15 mouse cellular contexts compared by ENCODE assay signal in the genomic region with DNA sequence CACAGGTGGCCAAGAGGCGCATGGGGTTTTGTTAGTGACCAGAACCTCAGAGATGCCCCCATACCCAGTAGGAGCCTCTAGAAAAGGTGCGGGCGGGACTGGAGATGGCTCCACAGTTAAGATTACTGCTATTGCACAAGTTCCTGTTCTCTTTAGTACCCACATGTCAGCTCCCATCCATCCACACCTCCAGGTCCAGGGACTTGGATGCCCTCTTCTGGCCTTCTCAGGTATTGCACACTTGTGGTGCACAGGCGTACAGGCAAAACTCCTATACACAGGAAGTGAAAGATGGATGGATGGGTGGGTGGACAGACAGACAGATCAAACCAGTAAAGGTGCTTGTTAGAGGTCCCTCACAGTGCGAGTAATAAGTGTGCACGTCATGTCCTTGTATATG. TPM values are rescaled to one million over a fixed set of nuclear protein-coding genes. Genes with fewer than 3 reads are reported as not detected.
DNase-seq lines count a peak whose midpoint lies in the region; ATAC-seq and TF ChIP-seq lines count a peak whose summit lies in the region.
"Had no signal": no experiment of that assay in that cellular context is flagged by ENCODE, and none has a peak within 500 bp of the region (broad histone marks: within the 10 kb centered on the region; RNA-seq: fewer than 3 reads in every experiment).

No protein-coding gene starts in this region.

- TF ChIP-seq CTCF in layer of hippocampus, adult 2 months (conservative IDR thresholded peaks at IDR 0.05) = peak; percentile 55
- TF ChIP-seq CTCF in ES-Bruce4 (IDR thresholded peaks at IDR 0.05; ENCODE audit: low read depth, low read length) = peak; percentile 59
- peak; percentile 71 for TF ChIP-seq CTCF in liver, postnatal 0 days (IDR thresholded peaks at IDR 0.05; ENCODE audit: low read depth)

- no peak overlapping the region for H3K27ac ChIP-seq in layer of hippocampus, adult 2 months
- no peak overlapping the region for H3K27ac ChIP-seq in ES-Bruce4 (ENCODE audit: insufficient read depth, low read length)
- 0 out of 2 replicates have a peak overlapping the region, but pooled peaks have one; percentile 34 for H3K27ac ChIP-seq in liver, postnatal 0 days (ENCODE audit: low read depth)
- H3K27ac ChIP-seq: forebrain, embryonic 15.5 days had no signal

- 88% methylated on average over 6 of the region's 6 CpGs for WGBS in liver, postnatal 0 days (ENCODE audit: insufficient replicate concordance)

- intact Hi-C loops in heart, postnatal 25 days (cut with DNase I) = no loop called here

- no peak overlapping the region for H3K4me2 ChIP-seq in liver, postnatal 0 days (ENCODE audit: low read depth, low read length)
- H3K4me2 ChIP-seq: forebrain, embryonic 15.5 days; heart, embryonic 11.5 days had no signal

- DNase-seq in layer of hippocampus, adult 2 months (ENCODE audit: low spot score in 2 of 2) = no peak
- DNase-seq in layer of hippocampus, postnatal 14 days (ENCODE audit: low spot score in 2 of 2) = no peak
- DNase-seq in A20 (ENCODE audit: low read depth, low spot score) = peak; percentile 67
- DNase-seq in liver, postnatal 0 days = peak; percentile 67
- DNase-seq in heart, postnatal 25 days (ENCODE audit: low spot score) = no peak
- DNase-seq in layer of hippocampus, adult 11-12 months (ENCODE audit: low spot score) = no peak
- DNase-seq: lung, postnatal 14 days; right cerebral cortex, postnatal 14 days had no signal

- TF ChIP-seq POLR2A in ES-Bruce4 (IDR thresholded peaks at IDR 0.05; ENCODE audit: insufficient read depth, low read length) = no peak

- no peak overlapping the region for H3K9ac ChIP-seq in ES-Bruce4 (ENCODE audit: low read depth, poor library complexity, severe bottlenecking)
- H3K9ac ChIP-seq in liver, postnatal 0 days (replicated peaks) = no peak overlapping the region
- H3K9ac ChIP-seq: forebrain, embryonic 15.5 days had no signal

- ATAC-seq in liver, postnatal 0 days = 0 out of 2 replicates have a peak, but pooled peaks have one; percentile 35
- ATAC-seq: activated CD4-positive, CD25-positive, alpha-beta regulatory T cell, adult 4 months; forebrain, embryonic 15.5 days; intestine, embryonic 16.5 days had no signal

- H3K36me3 ChIP-seq in ES-Bruce4 (ENCODE audit: control insufficient read depth, insufficient read depth, low read length, poor library complexity, severe bottlenecking) = peaks cover 81% of the 10 kb centered on the region
- H3K36me3 ChIP-seq in liver, postnatal 0 days (replicated peaks; ENCODE audit: insufficient read depth, low read length) = peaks cover 94% of the 10 kb centered on the region

- H3K27me3 ChIP-seq in ES-Bruce4 (ENCODE audit: control insufficient read depth, insufficient read depth, low read length, poor library complexity, severe bottlenecking) = no peaks in the 10 kb centered on the region
- H3K27me3 ChIP-seq in liver, postnatal 0 days (ENCODE audit: insufficient read depth, low read length) = no peaks in the 10 kb centered on the region
- H3K27me3 ChIP-seq: forebrain, embryonic 15.5 days had no signal

- no peaks in the 10 kb centered on the region for H3K4me1 ChIP-seq in ES-Bruce4 (ENCODE audit: control insufficient read depth, insufficient read depth, low read length)
- no peaks in the 10 kb centered on the region for H3K4me1 ChIP-seq in liver, postnatal 0 days (ENCODE audit: insufficient read depth)
- H3K4me1 ChIP-seq: forebrain, embryonic 15.5 days had no signal

- H3K4me3 ChIP-seq in layer of hippocampus, adult 2 months = no peak overlapping the region
- H3K4me3 ChIP-seq in ES-Bruce4 (ENCODE audit: low read depth, low read length) = no peak overlapping the region
- no peak overlapping the region for H3K4me3 ChIP-seq in liver, postnatal 0 days (ENCODE audit: low read depth, low read length)
- H3K4me3 ChIP-seq: forebrain, embryonic 15.5 days had no signal

- no peaks in the 10 kb centered on the region for H3K9me3 ChIP-seq in ES-Bruce4 (replicated peaks; ENCODE audit: control insufficient read depth, insufficient read depth, low read length, poor library complexity, severe bottlenecking)
- no peaks in the 10 kb centered on the region for H3K9me3 ChIP-seq in liver, postnatal 0 days (ENCODE audit: low read length)
- H3K9me3 ChIP-seq: forebrain, embryonic 15.5 days had no signal

- no peak for TF ChIP-seq EP300 in ES-Bruce4 (IDR thresholded peaks at IDR 0.05; ENCODE audit: insufficient read depth, low read depth, low read length)
- TF ChIP-seq EP300 in liver, postnatal 0 days (IDR thresholded peaks at IDR 0.05; ENCODE audit: low read depth) = no peak

RNA-seq across cellular contexts. Expression of a gene that starts 23.3 kb away (rescaled TPM):
- 10 to 100 TPM; 66.1 to 66.7 TPM for total RNA-seq in layer of hippocampus, adult 2 months (2021)
- total RNA-seq in layer of hippocampus, postnatal 14 days (2021) = 10 to 100 TPM; 64.8 to 71.4 TPM
- 172 and 175 TPM in 2 replicates for polyA plus RNA-seq in ES-Bruce4 (2011; ENCODE audit: insufficient read depth, insufficient read length, low read depth, missing spikeins)
- polyA plus RNA-seq in liver, postnatal 0 days (2015; fragmentation: Nextera tagmentation; extraction: Ambion mirVana) = 45.9 and 52.5 TPM in 2 replicates
- 10 to 100 TPM; 37.2 to 40.7 TPM for total RNA-seq in heart, postnatal 25 days (2021)

RNA-seq across cellular contexts. Expression of a gene that starts 34.8 kb away (rescaled TPM):
- not detected for total RNA-seq in layer of hippocampus, adult 2 months (2021)
- total RNA-seq in layer of hippocampus, postnatal 14 days (2021) = not detected
- polyA plus RNA-seq in ES-Bruce4 (2011; ENCODE audit: insufficient read depth, insufficient read length, low read depth, missing spikeins) = not detected in 2 replicates
- not detected in 2 replicates for polyA plus RNA-seq in liver, postnatal 0 days (2015; fragmentation: Nextera tagmentation; extraction: Ambion mirVana)
- total RNA-seq in heart, postnatal 25 days (2021) = not detected
- total RNA-seq: left cerebral cortex, adult 18-20 months had no signal
- polyA plus RNA-seq: activated CD4-positive, CD25-positive, alpha-beta regulatory T cell, adult 4 months; embryonic facial prominence, embryonic 11.5 days; forebrain, embryonic 15.5 days; heart, embryonic 11.5 days; intestine, embryonic 16.5 days had no signal

RNA-seq across cellular contexts. Expression of a gene that starts 43.0 kb away (rescaled TPM):
- not detected for total RNA-seq in layer of hippocampus, adult 2 months (2021)
- not detected for total RNA-seq in layer of hippocampus, postnatal 14 days (2021)
- polyA plus RNA-seq in ES-Bruce4 (2011; ENCODE audit: insufficient read depth, insufficient read length, low read depth, missing spikeins) = not detected in 2 replicates
- not detected in 2 replicates for polyA plus RNA-seq in liver, postnatal 0 days (2015; fragmentation: Nextera tagmentation; extraction: Ambion mirVana)
- total RNA-seq in heart, postnatal 25 days (2021) = under 1 TPM; 0.03 TPM
- total RNA-seq: left cerebral cortex, adult 18-20 months had no signal
- polyA plus RNA-seq: activated CD4-positive, CD25-positive, alpha-beta regulatory T cell, adult 4 months; intestine, embryonic 16.5 days had no signal

Comparison
In these comparisons a context has a peak if more than half of its experiments do, and no peak if none do; other contexts are left out.
1. DNase-seq: peak in A20 (single experiment) and liver, postnatal 0 days (single experiment); none in layer of hippocampus, adult 2 months (0 of 2), layer of hippocampus, postnatal 14 days (0 of 2), heart, postnatal 25 days (single experiment) and layer of hippocampus, adult 11-12 months (single experiment).
2. Peak in every context shown above with its lines, with median percentiles within 50 percentile points of each other: CTCF ChIP-seq.